Mouse (Mus musculus): ENCODE measurements around the gene Fut9.

- TF ChIP-seq NANOG (IDR thresholded peaks at IDR 0.05; ENCODE audit: borderline replicate concordance, low read length) (no peak), CTCF (conservative IDR thresholded peaks at IDR 0.05; ENCODE audit: low read length) (no peak), POU5F1 (IDR thresholded peaks at IDR 0.05; ENCODE audit: borderline replicate concordance, low read length) (no peak)
Observed at GRCm38 (mm10) chr4:25628113-25628512, 171.9 kb downstream of the Fut9 start.
